Mouse (Mus musculus) heart, embryonic 10.5 days (tissue): ENCODE measurements around the gene Nwd1. TPM values are rescaled to one million over a fixed set of nuclear protein-coding genes. Genes with fewer than 3 reads are reported as not detected.
"Not testable (repeated sequence)": the region's sequence is repeated elsewhere in the genome, so short reads cannot be mapped to it uniquely, and the experiment has no call there.

Experiments
- DNase-seq: peaks from one replicate; pipeline ENCODE4 v3.0.0-alpha.2; 2017; ENCODE audit warnings: low spot score
- H3K27ac ChIP-seq: fragments of 300-500 bp; sonication (generic); 2 replicates; pipeline ENCODE4 v1.5.1; 2016; ENCODE audit warnings: mild to moderate bottlenecking
- H3K27me3 ChIP-seq: fragments of 300-500 bp; sonication (generic); 2 replicates; pipeline ENCODE4 v1.6.1; 2016; ENCODE audit warnings: mild to moderate bottlenecking; ENCODE audit not compliant: poor library complexity, insufficient read depth, severe bottlenecking
- H3K36me3 ChIP-seq: fragments of 300-500 bp; sonication (generic); 2 replicates; pipeline ENCODE4 v1.6.1; 2016; ENCODE audit warnings: mild to moderate bottlenecking, moderate library complexity
- H3K4me1 ChIP-seq: fragments of 300-500 bp; sonication (generic); 2 replicates; pipeline ENCODE4 v1.6.1; 2016; ENCODE audit warnings: mild to moderate bottlenecking
- H3K4me3 ChIP-seq: fragments of 300-500 bp; sonication (generic); 2 replicates; pipeline ENCODE4 v1.5.1; 2016; ENCODE audit warnings: mild to moderate bottlenecking, moderate library complexity
- H3K9me3 ChIP-seq: fragments of 300-500 bp; sonication (generic); 2 replicates; pipeline ENCODE4 v1.6.1; 2016; ENCODE audit warnings: mild to moderate bottlenecking, moderate library complexity
- WGBS: fragments of 180-500 bp; shearing (Covaris S2); methylation state at CpG from one replicate; pipeline ENCODE4 v1.1.7; 2016; 5-methylcytosine and 5-hydroxymethylcytosine counted together
- polyA plus RNA-seq: library from polyadenylated mRNA; unstranded; fragments of >200 nt; fragmentation: Nextera tagmentation; extraction: Ambion mirVana; gene quantifications from 2 replicates; pipeline ENCODE4 v1.2.1, GENCODE M21; 2016

The Nwd1 gene
- polyA plus RNA-seq, 1 experiment from 2014 or later: 0.01 TPM

GRCm38 (mm10) chr8:72674184-72674583, 27.7 kb downstream of the Nwd1 start:
- 71% methylated on average over 2 of the region's 2 CpGs for WGBS

GRCm38 (mm10) chr8:72676436-72676835, 29.9 kb downstream of the Nwd1 start:
- Histone ChIP-seq H3K36me3 (no peaks in the 10 kb centered on the region), H3K27me3 (no peaks in the 10 kb centered on the region), H3K27ac (no peak overlapping the region), H3K4me3 (no peak overlapping the region), H3K4me1 (no peaks in the 10 kb centered on the region), H3K9me3 (no peaks in the 10 kb centered on the region)
- DNase-seq: no peak
- 52% methylated on average over 4 of the region's 4 CpGs for WGBS

More at GRCm38 (mm10) chr8:72674184-72674583, 27.7 kb downstream of the Nwd1 start:
- no peaks in the 10 kb centered on the region for H3K36me3 ChIP-seq
- DNase-seq: no peak
- H3K9me3 ChIP-seq: no peaks in the 10 kb centered on the region
- H3K4me3 ChIP-seq: no peak overlapping the region
- H3K27ac ChIP-seq: no peak overlapping the region
- no peaks in the 10 kb centered on the region for H3K27me3 ChIP-seq
- no peaks in the 10 kb centered on the region for H3K4me1 ChIP-seq

- H3K4me1 ChIP-seq, H3K27ac ChIP-seq, DNase-seq, H3K36me3 ChIP-seq, H3K9me3 ChIP-seq, H3K27me3 ChIP-seq, H3K4me3 ChIP-seq: not testable (repeated sequence)
- WGBS: 51% methylated on average over 2 of the region's 2 CpGs
Measured at GRCm38 (mm10) chr8:72676844-72677243, 30.3 kb downstream of the Nwd1 start.

- WGBS: 63% methylated on average over 5 of the region's 5 CpGs
- H3K36me3 ChIP-seq: no peaks in the 10 kb centered on the region
- H3K27me3 ChIP-seq: no peaks in the 10 kb centered on the region
- no peak for DNase-seq
- no peaks in the 10 kb centered on the region for H3K4me1 ChIP-seq
- no peak overlapping the region for H3K4me3 ChIP-seq
- no peaks in the 10 kb centered on the region for H3K9me3 ChIP-seq
- no peak overlapping the region for H3K27ac ChIP-seq
Measured at GRCm38 (mm10) chr8:72677331-72677730, 30.8 kb downstream of the Nwd1 start.

- no peak for DNase-seq
- no peak overlapping the region for H3K27ac ChIP-seq
- WGBS: 8% methylated on average over 3 of the region's 3 CpGs
Measured at GRCm38 (mm10) chr8:72680133-72680532, 33.6 kb downstream of the Nwd1 start.

GRCm38 (mm10) chr8:72682051-72682687, 35.7 kb downstream of the Nwd1 start:
- WGBS: 77% methylated on average over 4 of the region's 4 CpGs
- DNase-seq: no peak
- no peak overlapping the region for H3K4me3 ChIP-seq
- H3K9me3 ChIP-seq: no peaks in the 10 kb centered on the region
- H3K27ac ChIP-seq: no peak overlapping the region
- H3K36me3 ChIP-seq: no peaks in the 10 kb centered on the region
- no peaks in the 10 kb centered on the region for H3K27me3 ChIP-seq
- 0 out of 2 replicates have a peak, but pooled peaks cover 4% of the 10 kb centered on the region for H3K4me1 ChIP-seq

More at GRCm38 (mm10) chr8:72680133-72680532, 33.6 kb downstream of the Nwd1 start:
- Histone ChIP-seq H3K27me3 (no peaks in the 10 kb centered on the region), H3K4me1 (0 out of 2 replicates have a peak, but pooled peaks cover 4% of the 10 kb centered on the region), H3K9me3 (no peaks in the 10 kb centered on the region), H3K4me3 (no peak overlapping the region), H3K36me3 (no peaks in the 10 kb centered on the region)

- Histone ChIP-seq H3K4me1 (0 out of 2 replicates have a peak, but pooled peaks cover 4% of the 10 kb centered on the region), H3K27me3 (no peaks in the 10 kb centered on the region), H3K4me3 (no peak overlapping the region), H3K27ac (peak overlapping the region; percentile 36), H3K36me3 (no peaks in the 10 kb centered on the region), H3K9me3 (no peaks in the 10 kb centered on the region)
- DNase-seq: no peak
- WGBS: 30% methylated on average over 2 of the region's 2 CpGs
Measured at GRCm38 (mm10) chr8:72683010-72683521, 36.6 kb downstream of the Nwd1 start.

GRCm38 (mm10) chr8:72683572-72684099, 37.1 kb downstream of the Nwd1 start:
- not testable (repeated sequence) for H3K36me3 ChIP-seq, DNase-seq, H3K4me1 ChIP-seq, H3K27me3 ChIP-seq, H3K9me3 ChIP-seq, H3K4me3 ChIP-seq
- peak overlapping the region; percentile 36; the same call in 1 of the 2 replicates for H3K27ac ChIP-seq
- WGBS: 89% methylated on average over 5 of the region's 5 CpGs

- no peaks in the 10 kb centered on the region for H3K27me3 ChIP-seq
- H3K36me3 ChIP-seq: no peaks in the 10 kb centered on the region
- H3K4me1 ChIP-seq: no peaks in the 10 kb centered on the region
- DNase-seq: no peak
- WGBS: 86% methylated on average over 2 of the region's 2 CpGs
- no peaks in the 10 kb centered on the region for H3K9me3 ChIP-seq
- no peak overlapping the region for H3K27ac ChIP-seq
- no peak overlapping the region for H3K4me3 ChIP-seq
Measured at GRCm38 (mm10) chr8:72698349-72698926, 51.9 kb downstream of the Nwd1 start.

GRCm38 (mm10) chr8:72712569-72712968, 66.1 kb downstream of the Nwd1 start:
- DNase-seq: no peak
- Histone ChIP-seq H3K36me3 (no peaks in the 10 kb centered on the region), H3K9me3 (no peaks in the 10 kb centered on the region), H3K4me1 (no peaks in the 10 kb centered on the region), H3K4me3 (no peak overlapping the region), H3K27ac (no peak overlapping the region), H3K27me3 (no peaks in the 10 kb centered on the region)
- WGBS: 66% methylated on average over 6 of the region's 6 CpGs

GRCm38 (mm10) chr8:72716594-72716993, 70.1 kb downstream of the Nwd1 start:
- H3K27me3 ChIP-seq: no peaks in the 10 kb centered on the region
- WGBS: 77% methylated on average over 5 of the region's 5 CpGs
- DNase-seq: no peak
- H3K36me3 ChIP-seq: no peaks in the 10 kb centered on the region
- no peak overlapping the region for H3K27ac ChIP-seq
- no peaks in the 10 kb centered on the region for H3K4me1 ChIP-seq
- no peaks in the 10 kb centered on the region for H3K9me3 ChIP-seq
- no peak overlapping the region for H3K4me3 ChIP-seq

GRCm38 (mm10) chr8:72720541-72720940, 74.0 kb downstream of the Nwd1 start:
- Histone ChIP-seq H3K27ac (no peak overlapping the region), H3K27me3 (no peaks in the 10 kb centered on the region), H3K4me1 (peaks cover 8% of the 10 kb centered on the region), H3K36me3 (peaks cover 10% of the 10 kb centered on the region), H3K4me3 (no peak overlapping the region), H3K9me3 (no peaks in the 10 kb centered on the region)
- 14% methylated on average over 1 of the region's 1 CpGs for WGBS
- no peak for DNase-seq
